Mouse (Mus musculus) stomach, embryonic 16.5 days (tissue): ENCODE results near the gene Zfand4. TPM values are rescaled to one million over a fixed set of nuclear protein-coding genes. Genes with fewer than 3 reads are reported as not detected.

Experiments
- ATAC-seq: fragments of 200-750 bp; cut with Nextera tagmentation; 2 replicates; pipeline ENCODE4 v1.8.0; 2017; ENCODE audit warnings: moderate number of reproducible peaks, moderate TSS enrichment; ENCODE audit not compliant: insufficient read depth, low FRiP score
- H3K27ac ChIP-seq: fragments of 300-500 bp; sonication (generic); 2 replicates; pipeline ENCODE4 v1.5.1; 2014; ENCODE audit warnings: low read length
- H3K27me3 ChIP-seq: fragments of 300-500 bp; sonication (generic); 2 replicates; pipeline ENCODE4 v1.6.1; 2014; ENCODE audit warnings: low read length, control low read depth, mixed read lengths; ENCODE audit not compliant: control insufficient read depth, insufficient read depth
- H3K36me3 ChIP-seq: fragments of 300-500 bp; sonication (generic); 2 replicates; pipeline ENCODE4 v1.6.1; 2014; ENCODE audit warnings: low read length; ENCODE audit not compliant: control insufficient read depth, insufficient read depth
- H3K4me1 ChIP-seq: fragments of 300-500 bp; sonication (generic); 2 replicates; pipeline ENCODE4 v1.6.1; 2014; ENCODE audit warnings: low read length, control low read depth, mixed read lengths; ENCODE audit not compliant: control insufficient read depth, insufficient read depth
- H3K4me2 ChIP-seq: fragments of 300-500 bp; sonication (generic); 2 replicates; pipeline ENCODE4 v1.6.1; 2014; ENCODE audit warnings: low read depth, low read length, mixed read lengths
- H3K4me3 ChIP-seq: fragments of 300-500 bp; sonication (generic); replicated peaks from 2 replicates; pipeline ENCODE4 v1.5.1; 2014; ENCODE audit warnings: mild to moderate bottlenecking, low read length
- H3K9ac ChIP-seq: fragments of 300-500 bp; sonication (generic); 2 replicates; pipeline ENCODE4 v1.6.1; 2014; ENCODE audit warnings: low read length
- H3K9me3 ChIP-seq: fragments of 300-500 bp; sonication (generic); replicated peaks from 2 replicates; pipeline ENCODE4 v1.6.1; 2016; ENCODE audit warnings: low read length, control low read depth; ENCODE audit not compliant: control insufficient read depth
- WGBS: fragments of 180-500 bp; shearing (Covaris S2); extraction: QIAGEN DNeasy Blood & Tissue Kit; methylation state at CpG from one replicate; pipeline ENCODE4 v1.1.7; 2014; 5-methylcytosine and 5-hydroxymethylcytosine counted together
- polyA plus RNA-seq: library from polyadenylated mRNA; unstranded; fragments of >200 nt; fragmentation: Nextera tagmentation; extraction: Ambion mirVana; gene quantifications from 2 replicates; pipeline ENCODE4 v1.2.1, GENCODE M21; 2015

Gene Zfand4
- polyA plus RNA-seq, 1 experiment from 2014 or later: 5.2 TPM

- Histone ChIP-seq H3K4me2 (no peak overlapping the region), H3K4me1 (no peaks in the 10 kb centered on the region), H3K4me3 (no peak overlapping the region), H3K27ac (no peak overlapping the region), H3K36me3 (no peaks in the 10 kb centered on the region), H3K9me3 (no peaks in the 10 kb centered on the region), H3K27me3 (no peaks in the 10 kb centered on the region), H3K9ac (no peak overlapping the region)
- 73% methylated on average over 3 of the region's 3 CpGs for WGBS
- ATAC-seq: no peak
These were observed 19.3 kb downstream of the Zfand4 start for GRCm38 (mm10) chr6:116283280-116283679.

- Histone ChIP-seq H3K9me3 (no peaks in the 10 kb centered on the region), H3K9ac (no peak overlapping the region), H3K36me3 (no peaks in the 10 kb centered on the region), H3K4me1 (no peaks in the 10 kb centered on the region), H3K27ac (no peak overlapping the region), H3K27me3 (no peaks in the 10 kb centered on the region), H3K4me3 (no peak overlapping the region), H3K4me2 (no peak overlapping the region)
- no peak for ATAC-seq
- 92% methylated on average over 4 of the region's 4 CpGs for WGBS
These were observed 22.3 kb downstream of the Zfand4 start for GRCm38 (mm10) chr6:116286321-116286720.

- Histone ChIP-seq H3K36me3 (no peaks in the 10 kb centered on the region), H3K4me1 (no peaks in the 10 kb centered on the region), H3K9ac (no peak overlapping the region), H3K9me3 (no peaks in the 10 kb centered on the region), H3K27me3 (no peaks in the 10 kb centered on the region), H3K4me3 (no peak overlapping the region), H3K27ac (no peak overlapping the region), H3K4me2 (no peak overlapping the region)
- WGBS: 66% methylated on average over 5 of the region's 5 CpGs
- peak; percentile 93 for ATAC-seq
These were observed 23.0 kb downstream of the Zfand4 start for GRCm38 (mm10) chr6:116286870-116287575.

GRCm38 (mm10) chr6:116311411-116311810, 47.4 kb downstream of the Zfand4 start:
- Histone ChIP-seq H3K4me3 (no peak overlapping the region), H3K9ac (no peak overlapping the region), H3K36me3 (no peaks in the 10 kb centered on the region), H3K4me1 (no peaks in the 10 kb centered on the region), H3K27me3 (no peaks in the 10 kb centered on the region), H3K4me2 (no peak overlapping the region), H3K27ac (no peak overlapping the region), H3K9me3 (no peaks in the 10 kb centered on the region)
- no peak for ATAC-seq
- WGBS: 88% methylated on average over 2 of the region's 2 CpGs

- H3K9ac ChIP-seq: no peak overlapping the region
- H3K36me3 ChIP-seq: no peaks in the 10 kb centered on the region
- H3K9me3 ChIP-seq: no peaks in the 10 kb centered on the region
- H3K4me2 ChIP-seq: no peak overlapping the region
- ATAC-seq: no peak
- no peaks in the 10 kb centered on the region for H3K4me1 ChIP-seq
- no peaks in the 10 kb centered on the region for H3K27me3 ChIP-seq
- H3K4me3 ChIP-seq: no peak overlapping the region
- no peak overlapping the region for H3K27ac ChIP-seq
- WGBS: 69% methylated on average over 3 of the region's 3 CpGs
These were observed 55.2 kb downstream of the Zfand4 start for GRCm38 (mm10) chr6:116319259-116319658.

- no peaks in the 10 kb centered on the region for H3K4me1 ChIP-seq
- no peak for ATAC-seq
- no peaks in the 10 kb centered on the region for H3K36me3 ChIP-seq
- no peak overlapping the region for H3K27ac ChIP-seq
- WGBS: 66% methylated on average over 3 of the region's 3 CpGs
- H3K4me2 ChIP-seq: no peak overlapping the region
- no peak overlapping the region for H3K9ac ChIP-seq
- H3K4me3 ChIP-seq: no peak overlapping the region
- no peaks in the 10 kb centered on the region for H3K27me3 ChIP-seq
- H3K9me3 ChIP-seq: no peaks in the 10 kb centered on the region
These were observed 62.6 kb downstream of the Zfand4 start for GRCm38 (mm10) chr6:116326641-116327040.

GRCm38 (mm10) chr6:116331396-116331795, 67.4 kb downstream of the Zfand4 start:
- H3K4me2 ChIP-seq: no peak overlapping the region
- no peaks in the 10 kb centered on the region for H3K36me3 ChIP-seq
- H3K4me3 ChIP-seq: no peak overlapping the region
- H3K27ac ChIP-seq: no peak overlapping the region
- no peak overlapping the region for H3K9ac ChIP-seq
- H3K4me1 ChIP-seq: no peaks in the 10 kb centered on the region
- ATAC-seq: no peak
- no peaks in the 10 kb centered on the region for H3K27me3 ChIP-seq
- WGBS: 78% methylated on average over 2 of the region's 2 CpGs
- H3K9me3 ChIP-seq: no peaks in the 10 kb centered on the region

- H3K4me1 ChIP-seq: no peaks in the 10 kb centered on the region
- no peak for ATAC-seq
- no peaks in the 10 kb centered on the region for H3K9me3 ChIP-seq
- no peaks in the 10 kb centered on the region for H3K36me3 ChIP-seq
- no peaks in the 10 kb centered on the region for H3K27me3 ChIP-seq
- WGBS: under 1% methylated on average over 7 of the region's 7 CpGs
- H3K27ac ChIP-seq: no peak overlapping the region
- H3K4me2 ChIP-seq: peak overlapping the region; percentile 73
- peak overlapping the region; percentile 89 for H3K9ac ChIP-seq
- H3K4me3 ChIP-seq: peak overlapping the region; percentile 92
These were observed 73.4 kb downstream of the Zfand4 start for GRCm38 (mm10) chr6:116337466-116337834.

GRCm38 (mm10) chr6:116337835-116338501, 73.9 kb downstream of the Zfand4 start, which contains the start of gene March8:
March8 (plus strand) TSS chr6:116338024.
- no peaks in the 10 kb centered on the region for H3K27me3 ChIP-seq
- peak within 1 kb of the TSS; percentile 77 for H3K27ac ChIP-seq
- peak within 1 kb of the TSS; percentile 92 for H3K4me3 ChIP-seq
- ATAC-seq: peak; percentile 97
- peak within 1 kb of the TSS; percentile 89 for H3K9ac ChIP-seq
- no peaks in the 10 kb centered on the region for H3K36me3 ChIP-seq
- under 1% methylated on average over 75 of the region's 75 CpGs for WGBS
- no peaks in the 10 kb centered on the region for H3K9me3 ChIP-seq
- H3K4me2 ChIP-seq: peak within 1 kb of the TSS; percentile 73
- H3K4me1 ChIP-seq: no peaks in the 10 kb centered on the region
